Mouse (Mus musculus) gastrocnemius, postnatal 36 days (tissue): ENCODE measurements around the gene Mc3r. TPM values are rescaled to one million over a fixed set of nuclear protein-coding genes. Genes with fewer than 3 reads are reported as not detected.

Experiments used
- DNase-seq, 2 experiments: peaks; one replicate each; pipeline ENCODE4 v3.0.0; 2022
- intact Hi-C: fragments of 180-260 bp; cut with DNase I; formaldehyde crosslinking; loops from one replicate; pipeline ENCODE4 v1.15.1; 2025
- total RNA-seq, 2 experiments: library from RNA; stranded (reverse); gene quantifications; 2 replicates each; pipeline ENCODE4 v1.2.3; 2021

The Mc3r gene
- total RNA-seq, 2 experiments from 2014 or later, result not detected

DNA sequence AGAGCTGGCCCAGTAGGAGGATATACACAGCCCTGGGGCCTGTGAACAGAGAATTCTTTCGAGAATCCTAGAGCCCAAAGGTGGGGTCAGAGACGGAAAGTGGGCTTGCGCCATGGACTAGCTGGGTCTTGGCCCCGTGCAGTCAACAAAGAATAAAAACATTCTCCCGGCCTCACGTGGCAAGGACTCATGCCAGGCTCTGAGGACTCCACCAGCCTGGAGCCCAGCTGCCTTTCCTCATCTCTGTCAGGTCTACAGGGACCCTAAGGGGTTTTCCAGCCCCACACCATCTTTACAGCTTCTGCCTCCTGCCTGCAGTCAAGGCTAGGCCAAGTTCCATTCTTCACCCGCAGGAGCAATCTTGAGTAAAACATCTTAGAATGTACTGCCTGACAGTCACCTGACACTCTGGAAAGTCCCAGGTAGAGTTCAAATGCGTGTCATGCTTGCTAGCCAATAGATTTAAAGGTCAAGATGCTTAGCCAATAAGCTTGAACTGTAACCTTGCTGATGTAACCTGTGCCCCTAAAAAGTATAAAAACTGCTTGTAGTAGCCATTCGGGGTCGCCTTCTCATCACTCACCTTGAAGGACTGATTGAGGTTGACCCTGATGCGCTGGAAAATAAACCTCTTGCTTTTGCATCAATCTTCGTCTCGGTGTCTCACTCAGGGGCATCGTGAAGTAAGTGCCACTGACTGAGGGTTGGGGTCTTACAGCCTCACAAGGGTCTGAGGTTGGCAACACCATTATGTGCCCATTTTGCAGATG lies 43.6 kb downstream of the Mc3r start:
- no peak for DNase-seq
- intact Hi-C loops, result no loop called here

DNA sequence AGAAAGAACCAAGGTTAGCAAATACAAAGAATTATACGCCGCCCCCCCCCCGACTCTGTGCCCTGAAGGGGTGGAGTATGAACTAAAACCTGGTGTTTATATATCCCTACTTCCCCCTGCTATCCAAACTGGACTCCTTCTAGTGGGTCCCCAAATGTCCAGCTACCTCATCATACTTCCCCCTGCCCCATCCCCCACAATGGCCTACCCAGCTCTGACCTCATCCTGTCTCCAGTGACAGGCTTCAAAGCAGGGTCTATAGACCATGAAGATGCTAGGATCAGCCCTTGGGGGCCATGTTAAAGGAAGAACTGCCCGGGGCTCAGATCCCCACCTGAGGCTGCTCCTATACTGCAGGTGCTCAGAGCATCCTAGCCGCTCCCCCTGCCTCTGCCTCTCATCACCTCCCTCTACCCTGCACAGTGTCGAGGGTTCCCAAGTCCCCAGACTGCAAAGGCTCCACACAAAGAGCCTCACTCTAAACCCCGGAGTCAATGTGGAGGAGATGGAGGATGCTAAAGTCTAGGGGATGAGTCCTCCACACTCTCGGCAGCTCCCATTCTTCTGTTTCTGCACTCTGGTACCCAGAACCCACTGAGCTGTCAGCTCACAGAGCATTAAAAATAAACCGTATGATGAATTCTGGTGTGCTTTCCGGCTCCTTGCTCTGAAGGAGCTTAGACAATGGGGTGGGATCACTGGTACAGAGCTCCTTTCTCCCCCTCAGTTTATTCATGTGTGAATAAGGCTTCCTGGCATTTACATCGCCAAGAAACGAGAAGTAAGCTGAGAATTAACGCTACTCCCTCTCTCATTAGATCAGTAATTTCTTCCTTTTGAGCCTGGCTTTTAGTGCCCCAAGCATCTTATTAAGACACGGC lies 44.5 kb downstream of the Mc3r start:
- no peak for DNase-seq
- intact Hi-C loops, result no loop called here

DNA sequence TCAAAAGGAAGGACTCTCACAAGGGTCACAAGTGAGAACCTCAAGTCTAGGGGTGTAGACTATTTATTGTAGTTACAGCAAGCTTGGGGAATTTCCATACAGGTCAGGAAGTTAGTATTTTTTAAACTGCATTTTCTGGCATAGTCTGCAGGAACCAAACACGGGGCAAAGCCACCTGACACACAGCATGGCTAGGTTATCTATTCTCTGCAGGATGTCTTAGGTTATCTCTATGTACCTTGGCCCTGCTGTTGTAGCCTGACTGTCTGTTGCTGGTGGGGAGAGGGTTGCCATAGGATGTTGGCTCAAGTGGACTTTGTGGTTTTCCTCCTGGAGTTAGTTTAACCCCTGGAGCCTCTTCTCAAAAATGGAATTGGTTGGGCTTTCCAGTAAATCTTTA lies 49.8 kb downstream of the Mc3r start:
- no peak for DNase-seq
- intact Hi-C loops, result no loop called here

DNA sequence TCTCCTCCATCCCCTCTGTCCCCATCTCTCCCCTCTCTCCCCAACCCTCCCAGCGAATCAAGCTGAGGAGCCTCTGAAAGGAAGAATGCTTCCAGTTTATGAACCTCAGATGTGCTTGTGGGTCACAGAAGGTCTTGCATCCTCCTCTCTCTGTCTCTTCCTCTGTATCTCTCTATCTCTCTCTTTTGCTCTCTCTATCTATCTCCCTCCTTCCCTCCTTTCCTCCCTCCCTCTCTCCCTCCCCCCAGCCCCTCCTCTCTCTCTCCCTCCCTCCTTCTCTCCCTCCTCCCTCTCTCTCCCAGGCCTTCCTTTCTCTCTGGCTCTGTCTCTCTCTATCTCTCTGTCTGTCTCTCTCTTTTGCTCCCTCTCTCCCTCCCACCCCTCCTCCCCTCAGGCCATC lies 50.2 kb downstream of the Mc3r start:
- DNase-seq, result no peak
- intact Hi-C loops, result no loop called here

DNA sequence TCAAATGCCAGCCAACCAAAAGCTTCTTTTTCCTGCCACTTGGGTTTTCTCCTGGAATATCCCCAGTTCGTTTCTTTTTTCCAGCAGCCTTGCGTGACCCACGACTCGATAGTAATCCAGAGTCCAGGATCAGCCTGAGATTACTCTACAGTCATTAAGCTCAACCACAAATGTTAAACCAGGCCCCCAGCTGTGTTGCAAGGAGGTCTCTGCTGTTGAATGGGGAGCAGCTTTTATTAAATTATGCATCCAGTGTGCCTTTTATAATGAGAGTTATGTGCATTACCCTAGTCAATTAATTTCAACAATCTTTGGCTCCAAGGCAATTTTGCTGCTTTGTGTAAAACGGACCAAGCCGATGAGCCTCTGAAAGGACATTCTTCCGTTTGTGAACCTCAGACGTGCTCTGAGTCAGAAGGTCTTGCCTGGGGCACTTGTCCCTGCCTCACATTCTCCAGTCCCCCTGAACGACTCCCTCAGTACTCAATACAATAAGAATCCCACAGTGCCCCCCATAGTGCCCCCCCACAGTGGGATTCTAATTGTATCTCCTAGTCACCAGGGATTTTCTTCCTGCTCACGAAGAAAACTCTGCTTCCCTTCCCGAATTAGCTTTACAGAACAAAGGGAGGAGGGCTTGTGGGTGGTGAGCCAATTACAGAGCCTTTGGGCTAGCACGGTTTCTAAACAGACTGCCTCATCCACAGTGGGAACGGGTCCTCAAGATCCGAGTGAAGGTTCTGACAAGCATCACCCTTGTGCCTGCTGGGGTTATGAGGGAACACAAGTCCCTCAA lies 51.0 kb downstream of the Mc3r start:
- no peak for DNase-seq
- intact Hi-C loops, result no loop called here

Other genes starting within 250 kb of the Mc3r start
- gene Cbln4, start 205.0 kb upstream of the Mc3r start, total RNA-seq, result not detected
- gene Fam210b, start 97.1 kb downstream of the Mc3r start, total RNA-seq, result 1 to 10 TPM; 3.9 to 4.6 TPM
- gene Aurka, start 122.0 kb downstream of the Mc3r start, total RNA-seq, result 1 to 10 TPM; 4.1 to 6.6 TPM
- gene Cstf1, start 122.2 kb downstream of the Mc3r start, total RNA-seq, result 10 to 100 TPM; 16.6 to 19.3 TPM
- gene Cass4, start 145.3 kb downstream of the Mc3r start, total RNA-seq, result under 1 TPM; 0.25 to 0.33 TPM
- gene Rtf2, start 192.1 kb downstream of the Mc3r start, total RNA-seq, result 10 to 100 TPM; 27.0 to 27.6 TPM
- gene Gcnt7, start 210.1 kb downstream of the Mc3r start, total RNA-seq, result not detected
- under 1 TPM in 1 of 2 experiments, not detected in 1; 0.52 TPM for gene Fam209, start 224.0 kb downstream of the Mc3r start, total RNA-seq